Mouse (Mus musculus) gastrocnemius, postnatal 25 days (tissue): ENCODE results near the gene Ramp3. TPM values are rescaled to one million over a fixed set of nuclear protein-coding genes. Genes with fewer than 3 reads are reported as not detected.
"Not testable (repeated sequence)": the region's sequence is repeated elsewhere in the genome, so short reads cannot be mapped to it uniquely, and the experiment has no call there.

Experiments used
- DNase-seq: peaks from one replicate; pipeline ENCODE4 v3.0.0; 2022
- long read RNA-seq, 2 experiments: library from polyadenylated mRNA; stranded (forward); transcript quantifications; one replicate each; pipeline ENCODE4 v2.0.0; 2021
- total RNA-seq, 2 experiments: library from RNA; stranded (reverse); gene quantifications; 1 replicate in 1 of 2; 2 replicates in 1 of 2; pipeline ENCODE4 v1.2.3; 2021

The Ramp3 gene
- under 1 TPM; 0.29 to 0.72 TPM for total RNA-seq
- long read RNA-seq, experiment 1: 0 reads
- long read RNA-seq, experiment 2: 0 reads

- DNase-seq: no peak
Measured at GRCm38 (mm10) chr11:6658271-6658670, at the start of gene Ramp3. Gene Ramp3 (plus strand): TSS chr11:6658521.

- DNase-seq: no peak
Measured at GRCm38 (mm10) chr11:6615250-6616205, 42.8 kb upstream of the Ramp3 start.

GRCm38 (mm10) chr11:6623704-6624103, 34.6 kb upstream of the Ramp3 start:
- DNase-seq: no peak

GRCm38 (mm10) chr11:6624619-6625382, 33.5 kb upstream of the Ramp3 start:
- DNase-seq: no peak

DNA sequence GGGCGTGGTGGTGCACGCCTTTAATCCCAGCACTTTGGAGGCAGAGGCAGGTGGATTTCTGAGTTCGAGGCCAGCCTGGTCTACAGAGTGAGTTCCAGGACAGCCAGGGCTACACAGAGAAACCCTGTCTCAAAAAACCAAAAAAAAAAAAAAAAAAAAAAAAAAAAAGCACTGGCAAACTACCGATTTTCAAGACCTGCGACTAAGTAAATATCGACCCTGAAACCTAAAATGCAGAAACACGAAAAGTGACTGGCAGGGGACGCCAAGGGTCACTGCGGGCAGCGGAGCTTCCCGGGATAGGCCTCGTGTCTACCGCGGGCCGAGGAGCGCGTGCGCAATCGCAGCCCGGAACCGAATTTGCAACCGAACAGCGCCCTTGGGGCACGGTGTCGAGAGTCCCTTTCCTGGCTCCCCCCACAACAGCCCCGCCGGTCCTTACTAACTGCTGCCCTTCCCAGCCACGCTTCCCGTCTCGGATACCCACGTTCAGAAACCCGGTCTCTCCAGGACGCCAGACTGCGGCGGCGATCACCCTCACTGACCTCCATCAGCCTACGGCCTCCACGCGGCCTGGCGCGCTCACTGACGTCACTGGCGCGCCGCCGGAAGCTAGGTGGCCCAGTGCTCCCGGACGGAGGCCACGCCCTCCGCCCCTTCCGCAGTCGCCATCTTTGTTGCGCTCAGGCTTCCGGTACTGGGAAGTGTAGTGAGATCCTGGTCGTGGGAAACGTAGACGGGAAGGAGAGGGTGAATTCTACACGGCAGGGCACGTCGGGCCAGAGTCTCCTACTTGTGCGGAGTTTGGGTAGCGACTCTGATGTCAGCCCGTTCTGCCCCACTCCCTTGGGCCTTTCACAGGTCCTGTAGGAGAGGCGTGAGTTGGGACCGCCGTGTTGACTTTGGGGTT, 32.6 kb upstream of the Ramp3 start, which contains the start of gene Tbrg4:
TSS of gene Tbrg4 (minus strand) at position 590 of the 910 bp plus-strand sequence.
- peak; percentile 92 for DNase-seq

- no peak for DNase-seq
Measured at GRCm38 (mm10) chr11:6626388-6626772, 31.9 kb upstream of the Ramp3 start.

DNA sequence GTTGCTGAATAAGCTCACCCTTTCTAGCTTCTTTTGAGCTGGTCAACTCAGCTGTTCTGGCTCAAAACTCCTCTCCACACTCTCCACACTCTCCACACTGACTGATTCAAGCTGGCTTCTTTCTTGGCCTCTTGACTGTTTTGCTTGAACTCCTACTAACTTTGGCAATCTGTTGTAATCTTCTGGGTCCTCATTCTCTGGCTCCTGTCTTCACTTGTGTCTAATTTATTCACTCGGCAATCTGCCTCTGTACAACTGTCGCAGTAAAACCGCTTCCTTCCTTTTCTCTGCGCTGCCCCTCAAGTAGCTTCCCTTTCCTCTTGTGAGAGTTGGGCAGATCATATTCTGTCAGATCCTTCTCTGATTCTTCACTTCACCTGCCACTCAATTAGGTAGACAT, 30.6 kb upstream of the Ramp3 start:
- no peak for DNase-seq

DNA sequence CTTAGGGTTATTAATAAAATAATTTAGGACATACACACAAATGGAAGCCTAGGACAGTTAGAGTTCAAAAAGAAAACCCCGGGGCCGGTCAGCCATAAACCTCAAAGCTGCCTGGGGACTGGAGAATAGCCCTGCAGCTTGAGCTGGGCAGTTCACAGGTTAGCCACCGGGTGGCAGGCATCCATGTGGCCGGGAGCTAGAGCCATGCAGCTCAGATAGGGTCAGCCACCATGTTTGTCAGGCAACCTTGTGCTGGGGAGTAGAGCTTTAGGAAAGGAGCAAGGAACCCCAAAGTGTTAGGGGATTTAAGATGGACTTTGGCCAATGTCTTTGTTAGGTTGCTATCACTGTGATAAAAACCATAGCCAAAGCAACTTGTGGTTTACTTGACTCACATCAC, 29.8 kb upstream of the Ramp3 start:
- DNase-seq: no peak

DNA sequence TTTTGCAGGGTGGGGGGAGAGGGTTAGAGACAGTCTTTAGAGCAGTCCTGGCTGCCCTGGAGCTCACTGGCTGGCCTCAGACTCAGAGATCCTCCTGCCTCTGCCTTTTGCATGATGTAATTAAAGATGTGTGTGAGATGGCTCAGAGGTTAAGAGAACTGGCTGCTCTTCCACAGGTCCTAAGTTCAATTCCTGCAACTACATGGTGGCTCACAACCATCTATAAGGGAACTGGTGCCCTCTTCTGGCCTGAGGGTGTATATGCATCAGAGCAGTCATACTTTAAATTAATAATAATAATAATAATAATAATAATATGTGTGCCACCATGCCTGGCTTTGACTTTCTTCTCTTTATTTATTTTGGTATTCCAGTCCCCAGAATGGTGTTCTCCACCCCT, 28.7 kb upstream of the Ramp3 start:
- DNase-seq: no peak

GRCm38 (mm10) chr11:6636150-6636549, 22.2 kb upstream of the Ramp3 start:
- no peak for DNase-seq

DNA sequence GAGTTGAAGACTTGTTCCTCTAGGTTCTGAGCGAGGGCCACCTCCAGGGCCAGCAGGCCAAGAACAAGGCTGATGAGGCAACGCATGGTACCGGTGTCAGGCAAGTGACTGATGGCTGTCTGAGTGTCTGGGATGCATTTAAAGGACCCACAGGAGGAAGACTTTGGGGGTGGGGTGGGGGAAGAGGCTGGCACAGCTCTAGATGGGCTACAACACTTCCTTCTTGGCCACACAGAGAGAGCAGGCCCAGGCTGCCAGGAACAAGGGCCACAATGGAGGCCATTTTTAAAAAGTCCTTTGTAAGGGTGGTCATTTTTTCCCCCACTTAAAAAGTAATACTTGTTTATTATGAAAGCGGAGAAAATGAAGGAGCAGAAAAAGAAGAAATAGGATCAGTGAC, 19.8 kb upstream of the Ramp3 start, which contains the start of gene Wap:
TSS of gene Wap (minus strand) at position 101 of the 400 bp plus-strand sequence.
- DNase-seq: no peak

DNA sequence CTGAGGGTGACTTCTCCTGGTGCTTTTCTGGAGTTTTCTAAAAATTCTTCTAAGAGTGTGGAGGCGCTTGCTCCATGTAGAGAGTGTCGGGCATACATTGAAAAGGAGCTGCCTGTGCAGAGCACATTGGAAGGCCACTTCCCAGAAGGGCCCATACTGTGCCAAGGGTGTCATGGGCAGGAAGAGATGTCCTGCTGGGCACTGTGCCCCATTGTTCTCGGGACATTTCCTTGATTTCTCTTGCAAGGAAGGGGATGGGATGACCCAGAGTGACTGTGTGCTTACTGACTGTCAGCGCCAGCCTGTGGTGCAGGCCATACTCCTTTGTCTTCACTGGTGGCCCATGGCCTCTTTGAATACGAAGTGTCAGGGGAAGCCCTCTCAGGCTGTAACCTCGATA, 19.2 kb upstream of the Ramp3 start:
- no peak for DNase-seq

DNA sequence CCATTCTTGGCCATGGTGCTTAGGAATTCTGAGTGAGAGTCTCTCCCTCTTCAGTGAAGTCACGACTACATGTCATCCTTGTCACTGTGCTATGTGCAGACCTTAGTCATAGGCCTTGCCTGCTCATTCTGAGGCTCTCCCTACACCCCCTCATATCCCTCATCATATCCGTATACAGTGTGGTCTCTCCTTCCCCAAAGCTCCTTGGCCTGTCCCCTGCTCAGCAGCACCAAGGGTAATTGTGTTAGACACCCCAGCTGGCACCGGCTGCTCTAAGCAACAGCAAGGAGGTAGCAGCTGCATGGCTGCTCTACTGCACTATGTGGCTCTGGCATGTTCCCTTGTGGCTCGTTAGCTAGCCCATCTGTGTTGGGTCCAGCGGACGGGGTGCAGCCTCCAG, 13.8 kb upstream of the Ramp3 start:
- no peak for DNase-seq

DNA sequence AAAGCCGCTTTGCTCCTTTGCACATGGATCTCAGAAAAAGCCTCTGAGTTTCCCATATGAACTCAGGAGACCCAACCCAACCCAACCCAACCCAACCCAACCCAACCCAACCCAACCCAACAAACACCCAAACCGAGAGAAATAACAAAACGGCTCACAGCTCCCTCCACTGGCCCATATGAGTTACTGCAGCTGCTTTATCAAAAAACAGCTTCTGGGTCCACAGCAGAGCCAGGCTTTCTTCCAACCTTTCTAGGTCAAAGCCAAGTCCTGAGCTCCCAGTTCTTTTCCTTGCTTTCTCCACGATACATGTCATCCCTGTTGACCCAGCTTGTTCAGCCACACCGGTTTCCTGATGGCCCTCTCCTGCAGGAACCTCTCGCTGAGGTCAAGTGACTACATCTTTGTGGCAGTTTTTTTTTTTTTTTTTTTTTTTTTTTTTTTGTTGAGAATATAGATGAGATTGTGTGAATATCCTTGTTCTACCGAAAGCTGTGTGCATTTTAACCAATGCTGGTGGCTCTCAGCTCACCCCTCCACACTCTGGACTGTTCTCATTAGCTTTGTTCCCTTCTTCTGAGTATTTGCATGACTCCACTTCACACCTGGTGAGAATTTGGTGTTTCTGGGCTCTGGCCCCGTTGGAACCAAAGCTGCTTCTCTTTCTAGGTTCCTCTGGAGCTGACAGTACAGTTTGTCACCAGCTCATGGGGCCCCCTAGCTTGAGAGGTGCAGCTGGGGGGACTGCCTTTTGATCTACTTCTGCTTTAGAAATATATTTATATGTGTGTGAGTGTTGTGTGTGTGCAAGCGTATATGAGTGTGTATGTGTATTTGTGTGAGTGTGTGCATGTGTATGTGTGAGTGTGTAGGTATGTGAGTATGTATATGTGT, 10.2 kb upstream of the Ramp3 start:
- no peak for DNase-seq

DNA sequence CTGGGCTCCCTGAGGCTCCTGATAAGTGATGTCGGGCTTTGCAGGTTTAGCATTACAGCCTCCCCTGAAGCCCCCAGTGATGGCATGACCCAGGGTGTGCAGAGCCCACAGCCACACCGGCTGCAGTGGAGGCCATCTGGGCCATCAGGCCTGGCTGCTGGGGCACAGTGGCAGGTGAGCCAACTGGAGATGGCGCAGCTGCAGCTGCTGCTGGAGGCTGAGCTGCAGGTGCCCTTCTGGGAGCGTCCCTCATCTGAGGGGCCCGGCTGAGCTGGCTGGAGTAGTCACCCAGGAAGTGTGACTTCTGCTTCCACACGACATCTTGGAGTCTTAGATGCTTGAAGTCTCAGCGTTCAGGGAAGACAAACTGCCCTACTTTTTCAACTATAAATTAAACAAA, 7.8 kb upstream of the Ramp3 start:
- no peak for DNase-seq

GRCm38 (mm10) chr11:6652978-6653377, 5.3 kb upstream of the Ramp3 start:
- DNase-seq: not testable (repeated sequence)

DNA sequence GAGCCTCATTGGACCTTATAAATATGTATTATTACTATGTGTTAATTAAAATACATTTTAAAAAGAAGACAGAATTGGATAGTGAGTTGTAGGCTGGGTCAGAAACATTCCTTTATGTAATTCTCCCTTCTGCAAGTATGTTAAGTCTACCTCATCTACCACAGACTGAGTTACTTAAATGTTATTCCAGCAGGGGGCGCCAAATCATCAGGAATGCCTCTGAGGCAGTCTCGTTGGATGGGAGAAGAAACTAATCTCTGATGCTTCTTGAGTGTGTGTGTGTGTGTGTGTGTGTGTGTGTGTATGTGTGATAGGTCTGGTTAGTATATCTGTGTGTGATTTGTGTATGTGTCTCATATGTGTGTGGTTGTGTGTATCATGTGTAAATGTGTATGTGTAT, 3.4 kb upstream of the Ramp3 start:
- no peak for DNase-seq

DNA sequence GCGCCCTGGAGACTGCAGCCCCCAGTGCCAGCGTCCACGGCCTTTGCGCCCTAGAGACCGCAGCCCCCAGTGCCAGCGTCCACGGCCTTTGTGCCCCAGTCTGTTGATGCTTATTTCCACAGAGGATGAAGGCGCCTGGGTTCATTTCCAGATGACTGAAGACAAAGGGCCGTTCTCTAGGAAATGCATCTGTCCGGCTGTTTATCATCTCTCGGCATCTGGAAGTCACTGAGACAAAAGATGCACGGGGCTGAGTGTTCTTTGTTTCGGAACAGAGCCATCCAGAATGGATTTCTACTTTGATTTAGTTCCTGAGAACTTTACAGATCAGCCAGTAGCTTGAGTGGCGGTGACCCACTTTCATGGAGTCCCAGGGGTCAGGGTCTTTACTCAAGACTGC, 2.9 kb downstream of the Ramp3 start:
- DNase-seq: no peak

DNA sequence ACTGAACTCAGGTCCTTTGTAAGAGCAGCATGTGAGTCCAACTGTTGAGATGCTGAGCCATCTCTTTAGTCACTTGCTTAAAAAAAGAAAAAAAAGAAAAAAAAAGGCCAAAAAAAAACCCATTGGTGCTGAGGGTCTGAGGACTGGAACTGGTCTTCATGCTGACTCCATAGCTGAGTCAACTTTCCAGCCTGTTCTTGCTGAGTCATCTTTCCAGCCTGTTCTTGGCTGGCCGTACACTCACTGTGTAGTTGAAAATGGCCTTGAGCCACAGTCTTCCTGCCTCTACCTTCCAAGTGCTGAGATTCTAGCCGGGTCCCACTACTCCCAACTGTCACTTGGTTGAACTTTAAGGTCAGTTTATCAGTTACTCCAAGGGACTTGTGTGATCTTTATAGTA, 8.3 kb downstream of the Ramp3 start:
- no peak for DNase-seq

DNA sequence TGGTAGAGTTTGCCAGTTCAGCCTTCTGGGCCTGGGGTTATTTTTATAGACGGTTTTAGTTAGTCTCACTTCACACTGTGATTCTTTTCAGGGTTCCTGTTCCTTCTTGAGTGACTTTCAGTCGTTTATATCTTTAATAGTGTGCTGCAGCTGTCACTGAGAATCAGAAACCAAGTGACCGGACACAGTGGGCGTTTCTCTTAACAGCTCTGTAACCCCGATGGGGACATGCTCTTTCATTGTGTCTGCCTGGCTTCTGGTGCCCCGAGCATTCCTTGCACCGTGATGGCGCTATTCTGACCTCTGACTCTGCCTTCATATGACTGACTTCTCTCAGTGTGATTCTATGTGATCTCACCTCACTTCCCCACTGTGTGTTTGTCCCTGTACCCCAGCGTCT, 10.7 kb downstream of the Ramp3 start:
- DNase-seq: no peak

- no peak for DNase-seq
Measured at GRCm38 (mm10) chr11:6670044-6670443, 11.7 kb downstream of the Ramp3 start.
